Mouse (Mus musculus) CH12.LX (cell line): Measurements from ENCODE around the gene Cracr2a. TPM values are rescaled to one million over a fixed set of nuclear protein-coding genes. Genes with fewer than 3 reads are reported as not detected.

ENCODE experiments used
- DNase-seq: peaks from one replicate; pipeline ENCODE4 v3.0.0-alpha.2; 2013; ENCODE audit errors: extremely low read depth
- H3K27ac ChIP-seq: 2 replicates; pipeline ENCODE4 v1.5.1; 2012; ENCODE audit warnings: low read depth, mild to moderate bottlenecking, control low read depth, moderate library complexity; ENCODE audit not compliant: insufficient read depth
- H3K27me3 ChIP-seq: replicated peaks from 2 replicates; pipeline ENCODE3; 2012; ENCODE audit warnings: inconsistent platforms
- H3K36me3 ChIP-seq, 2 experiments: replicated peaks in 1 of 2; 2 replicates each; pipeline versions ENCODE3 to v1.6.1; 2012; ENCODE audit warnings: inconsistent platforms in 1 of 2, low read length in 1 of 2, mild to moderate bottlenecking in 1 of 2, mixed read lengths in 1 of 2, moderate library complexity in 1 of 2; ENCODE audit not compliant: control insufficient read depth in 1 of 2, insufficient read depth in 1 of 2
- H3K4me1 ChIP-seq, 2 experiments: 2 replicates each; pipeline ENCODE4 v1.6.1; 2012; ENCODE audit warnings: inconsistent platforms in 1 of 2, moderate library complexity in 1 of 2; ENCODE audit not compliant: insufficient read depth in 2 of 2, control insufficient read depth in 1 of 2
- H3K4me2 ChIP-seq: 2 replicates; pipeline ENCODE4 v1.6.1; 2012; ENCODE audit warnings: low read depth, mild to moderate bottlenecking, control low read depth; ENCODE audit not compliant: poor library complexity, insufficient read depth, severe bottlenecking
- H3K4me3 ChIP-seq, 3 experiments: fragments of 150-350 bp in 1 of 3; sonication (generic) in 1 of 3; replicated peaks in 1 of 3; 2 replicates each; pipeline versions ENCODE3 to v1.5.1; 2011 to 2012; ENCODE audit warnings: low read depth in 2 of 3, low read length in 2 of 3, mild to moderate bottlenecking in 2 of 3, moderate library complexity in 2 of 3, control low read depth in 1 of 3, improper control_type of control experiment in 1 of 3, inconsistent platforms in 1 of 3, mixed read lengths in 1 of 3; ENCODE audit not compliant: poor library complexity in 1 of 3
- H3K79me2 ChIP-seq: replicated peaks from 2 replicates; pipeline ENCODE4 v1.6.1; 2012; ENCODE audit warnings: mild to moderate bottlenecking, moderate library complexity; ENCODE audit not compliant: control insufficient read depth, poor library complexity, insufficient read depth, severe bottlenecking; ENCODE audit errors: extremely low read depth
- H3K9ac ChIP-seq: 2 replicates; pipeline ENCODE4 v1.6.1; 2012; ENCODE audit warnings: low read depth, mild to moderate bottlenecking, control low read depth, moderate library complexity; ENCODE audit not compliant: insufficient read depth
- H3K9me3 ChIP-seq: replicated peaks from 2 replicates; pipeline ENCODE3; 2012; ENCODE audit warnings: low read length, inconsistent platforms, mixed read lengths
- BHLHE40 ChIP-seq: IDR thresholded peaks from 2 replicates; pipeline ENCODE4 v1.6.1; 2011; ENCODE audit warnings: mild to moderate bottlenecking, low read depth, low read length, improper control_type of control experiment
- CHD1 ChIP-seq: IDR thresholded peaks from 2 replicates; pipeline ENCODE4 v1.6.1; 2012; ENCODE audit warnings: low read depth, low read length, improper control_type of control experiment, inconsistent platforms
- CTCF ChIP-seq, 2 experiments: IDR thresholded peaks in 1 of 2; conservative IDR thresholded peaks in 1 of 2; 2 replicates each; pipeline ENCODE4 v1.5.1; 2011 to 2012; ENCODE audit warnings: low read depth in 2 of 2, low read length in 2 of 2, improper control_type of control experiment in 1 of 2, inconsistent platforms in 1 of 2, mild to moderate bottlenecking in 1 of 2, moderate library complexity in 1 of 2
- ELF1 ChIP-seq: IDR thresholded peaks from 2 replicates; pipeline ENCODE4 v1.6.1; 2014; ENCODE audit warnings: low read depth, mild to moderate bottlenecking, inconsistent platforms, low read length, improper control_type of control experiment
- ETS1 ChIP-seq: conservative IDR thresholded peaks from 2 replicates; pipeline ENCODE4 v1.6.1; 2012; ENCODE audit warnings: low read depth, mild to moderate bottlenecking, inconsistent platforms, low read length, improper control_type of control experiment, moderate library complexity
- GABPA ChIP-seq: IDR thresholded peaks from 2 replicates; pipeline ENCODE4 v1.6.1; 2012; ENCODE audit warnings: low read depth, low read length, improper control_type of control experiment, inconsistent platforms; ENCODE audit not compliant: insufficient replicate concordance
- IRF4 ChIP-seq: IDR thresholded peaks from 2 replicates; pipeline ENCODE4 v1.6.1; 2014; ENCODE audit warnings: low read depth, mild to moderate bottlenecking, inconsistent platforms, low read length, improper control_type of control experiment
- JUN ChIP-seq: IDR thresholded peaks from 2 replicates; pipeline ENCODE4 v1.6.1; 2011; ENCODE audit warnings: low read depth, mild to moderate bottlenecking, low read length, improper control_type of control experiment, moderate library complexity; ENCODE audit not compliant: insufficient read depth
- JUND ChIP-seq: conservative IDR thresholded peaks from 2 replicates; pipeline ENCODE4 v1.6.1; 2011; ENCODE audit warnings: low read depth, low read length, improper control_type of control experiment
- KAT2A ChIP-seq: IDR thresholded peaks from 2 replicates; pipeline ENCODE4 v1.6.1; 2012; ENCODE audit warnings: low read length, improper control_type of control experiment, inconsistent platforms; ENCODE audit not compliant: insufficient replicate concordance
- MAFK ChIP-seq: IDR thresholded peaks from 2 replicates; pipeline ENCODE4 v1.6.1; 2011; ENCODE audit warnings: low read length, improper control_type of control experiment; ENCODE audit not compliant: insufficient replicate concordance
- MAX ChIP-seq: IDR thresholded peaks from 2 replicates; pipeline ENCODE4 v1.6.1; 2011; ENCODE audit warnings: low read length, improper control_type of control experiment
- MAZ ChIP-seq: IDR thresholded peaks from 2 replicates; pipeline ENCODE4 v1.6.1; 2012; ENCODE audit warnings: low read depth, mild to moderate bottlenecking, inconsistent platforms, low read length, improper control_type of control experiment, moderate library complexity
- MEF2A ChIP-seq: IDR thresholded peaks from 2 replicates; pipeline ENCODE4 v1.6.1; 2014; ENCODE audit warnings: low read depth, mild to moderate bottlenecking, inconsistent platforms, low read length, improper control_type of control experiment, borderline replicate concordance
- MXI1 ChIP-seq: IDR thresholded peaks from 2 replicates; pipeline ENCODE4 v1.6.1; 2011; ENCODE audit warnings: mild to moderate bottlenecking, low read depth, low read length, improper control_type of control experiment
- NELFE ChIP-seq: IDR thresholded peaks from 2 replicates; pipeline ENCODE4 v1.6.1; 2011; ENCODE audit warnings: low read depth, low read length, improper control_type of control experiment
- PAX5 ChIP-seq: IDR thresholded peaks from 2 replicates; pipeline ENCODE4 v1.6.1; 2012; ENCODE audit warnings: low read length, inconsistent platforms, mixed read lengths
- POLR2A ChIP-seq: IDR thresholded peaks from 2 replicates; pipeline ENCODE4 v1.6.1; 2011; ENCODE audit warnings: low read depth, mild to moderate bottlenecking, improper control_type of control experiment, low read length
- POLR2AphosphoS2 ChIP-seq: IDR thresholded peaks from 2 replicates; pipeline ENCODE4 v1.6.1; 2011; ENCODE audit warnings: low read depth, low read length, improper control_type of control experiment
- RAD21 ChIP-seq: IDR thresholded peaks from 2 replicates; pipeline ENCODE4 v1.6.1; 2011; ENCODE audit warnings: low read depth, mild to moderate bottlenecking, low read length, improper control_type of control experiment, moderate library complexity
- SIN3A ChIP-seq: IDR thresholded peaks from 2 replicates; pipeline ENCODE4 v1.6.1; 2012; ENCODE audit warnings: low read length, improper control_type of control experiment, inconsistent platforms
- SMC3 ChIP-seq: IDR thresholded peaks from 2 replicates; pipeline ENCODE4 v1.6.1; 2011; ENCODE audit warnings: low read depth, low read length, improper control_type of control experiment
- UBTF ChIP-seq: IDR thresholded peaks from 2 replicates; pipeline ENCODE4 v1.6.1; 2012; ENCODE audit warnings: low read depth, mild to moderate bottlenecking, inconsistent platforms, low read length, improper control_type of control experiment, moderate library complexity
- USF1 ChIP-seq: IDR thresholded peaks from 2 replicates; pipeline ENCODE4 v1.6.1; 2014; ENCODE audit warnings: low read depth, mild to moderate bottlenecking, inconsistent platforms, low read length, improper control_type of control experiment
- USF2 ChIP-seq: conservative IDR thresholded peaks from 2 replicates; pipeline ENCODE4 v1.6.1; 2011; ENCODE audit warnings: low read depth, low read length, improper control_type of control experiment
- ZKSCAN1 ChIP-seq: IDR thresholded peaks from 2 replicates; pipeline ENCODE4 v1.6.1; 2012; ENCODE audit warnings: low read depth, inconsistent platforms, low read length, improper control_type of control experiment, borderline replicate concordance
- ZMIZ1 ChIP-seq: IDR thresholded peaks from 2 replicates; pipeline ENCODE4 v1.6.1; 2012; ENCODE audit warnings: low read depth, mild to moderate bottlenecking, inconsistent platforms, low read length, improper control_type of control experiment
- dilution Hi-C: fragments of 300-500 bp; cut with MboI; formaldehyde crosslinking; loops from 2 replicates; pipeline ENCODE4 v1.14.3; 2020; ENCODE audit warnings: low sequenced_read_pairs; ENCODE audit not compliant: extremely low pct_unique_long_range_greater_than_20kb, extremely low pct_ligation_motif_present
- in situ Hi-C: fragments of 300-500 bp; cut with MboI; formaldehyde crosslinking; loops from 3 replicates; pipeline ENCODE4 v1.14.3; 2019; ENCODE audit warnings: low sequenced_read_pairs, low pct_ligation_motif_present, low pct_unique_long_range_greater_than_20kb, mixed read lengths
- polyA plus RNA-seq: library from polyadenylated mRNA; unstranded; fragments of >175 nt; gene quantifications from 2 replicates; pipeline ENCODE4 v1.2.1, GENCODE M21; 2012; ENCODE audit warnings: low read depth; ENCODE audit not compliant: insufficient read length
- total RNA-seq, 2 experiments: library from RNA; depleted of rRNA; stranded (reverse); fragments of 300-350 nt in 1 of 2; fragments of >200 nt in 1 of 2; gene quantifications; 2 replicates each; pipeline ENCODE4 v1.2.3; 2012 to 2014

Cracr2a gene
- total and polyA plus RNA-seq, 3 experiments: 1.2 to 1.6 (median 1.5) TPM

GRCm38 (mm10) chr6:127678320-127678719, 117.2 kb downstream of the Cracr2a start:
- Histone ChIP-seq H3K27ac (no peak overlapping the region), H3K9me3 (no peaks in the 10 kb centered on the region), H3K4me3 (no peak overlapping the region), H3K4me1 (peaks cover 0 to 13% of the 10 kb centered on the region in 2 experiments; a peak in 2 of 4 replicates), H3K9ac (no peak overlapping the region), H3K27me3 (peaks cover 37% of the 10 kb centered on the region), H3K36me3 (no peaks in the 10 kb centered on the region), H3K79me2 (no peaks in the 10 kb centered on the region), H3K4me2 (no peak overlapping the region)
- no peak for DNase-seq
- dilution Hi-C loops: no loop called here
- in situ Hi-C loops: no loop called here
- TF ChIP-seq MAZ: no peak
- no peak for TF ChIP-seq POLR2A
- TF ChIP-seq PAX5: no peak
- TF ChIP-seq SMC3: no peak
- no peak for TF ChIP-seq BHLHE40
- TF ChIP-seq MXI1: no peak
- TF ChIP-seq GABPA: no peak
- TF ChIP-seq MAFK: no peak
- TF ChIP-seq POLR2AphosphoS2: no peak
- no peak for TF ChIP-seq KAT2A
- no peak for TF ChIP-seq USF1
- TF ChIP-seq SIN3A: no peak
- TF ChIP-seq JUN: no peak
- no peak for TF ChIP-seq USF2

DNA sequence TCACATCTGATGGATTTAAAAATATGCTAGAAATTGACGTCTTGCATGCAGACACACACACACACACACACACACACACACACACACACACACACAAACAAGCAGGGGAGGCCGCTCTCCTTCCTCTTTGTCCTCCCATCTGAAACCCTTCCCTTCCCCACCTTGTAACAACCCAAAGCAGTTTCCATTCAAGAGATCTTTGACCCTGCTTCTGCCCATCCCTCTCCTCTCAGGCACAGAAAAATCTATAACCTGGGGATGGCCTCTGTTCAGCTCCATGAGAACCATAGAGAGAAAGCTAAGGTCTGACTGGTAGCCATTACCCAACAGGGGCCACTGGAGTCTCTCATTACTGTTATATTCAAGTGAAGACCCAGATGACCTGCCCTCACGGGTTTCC, 117.9 kb downstream of the Cracr2a start:
- dilution Hi-C loops (no loop called here), in situ Hi-C loops (no loop called here)
- H3K9me3 ChIP-seq: no peaks in the 10 kb centered on the region
- H3K27me3 ChIP-seq: peaks cover 43% of the 10 kb centered on the region
- H3K27ac ChIP-seq: no peak overlapping the region
- no peak overlapping the region for H3K4me3 ChIP-seq
- H3K36me3 ChIP-seq: no peaks in the 10 kb centered on the region
- no peaks in the 10 kb centered on the region for H3K79me2 ChIP-seq
- peaks cover 0 to 13% of the 10 kb centered on the region in 2 experiments; a peak in 2 of 4 replicates for H3K4me1 ChIP-seq
- DNase-seq: no peak
- no peak overlapping the region for H3K9ac ChIP-seq
- no peak for TF ChIP-seq CHD1
- no peak for TF ChIP-seq MAFK
- TF ChIP-seq, all 38 proteins: peak for 0
- no peak overlapping the region for H3K4me2 ChIP-seq

DNA sequence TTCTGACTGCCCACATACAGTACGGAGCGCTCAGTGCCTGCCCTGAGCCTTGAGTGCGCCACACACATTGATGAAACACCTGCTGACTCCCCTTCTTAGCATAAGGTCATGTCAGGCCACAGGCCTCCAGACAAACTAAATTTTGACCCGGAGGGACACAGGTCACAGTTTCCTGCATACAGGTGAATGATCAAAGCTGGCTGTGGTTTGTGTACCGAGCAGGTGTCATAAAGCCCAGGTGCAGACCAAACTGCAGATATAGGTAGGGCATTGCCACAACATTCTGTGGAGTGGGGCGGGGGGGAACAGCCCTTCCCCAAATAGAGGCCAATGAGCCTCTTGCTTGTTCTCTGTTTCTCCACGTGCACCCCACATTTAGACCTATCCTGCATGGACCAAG, 119.6 kb downstream of the Cracr2a start:
- in situ Hi-C loops: no loop called here
- dilution Hi-C loops: no loop called here

More for the DNA sequence above, 119.6 kb downstream of the Cracr2a start:
- no peak for DNase-seq
- no peaks in the 10 kb centered on the region for H3K79me2 ChIP-seq
- H3K27me3 ChIP-seq: peaks cover 53% of the 10 kb centered on the region
- no peak overlapping the region for H3K9ac ChIP-seq
- no peak overlapping the region for H3K4me3 ChIP-seq
- no peak overlapping the region for H3K4me2 ChIP-seq
- no peak overlapping the region for H3K27ac ChIP-seq
- H3K4me1 ChIP-seq: peaks cover 0 to 13% of the 10 kb centered on the region in 2 experiments; a peak in 2 of 4 replicates
- no peaks in the 10 kb centered on the region for H3K9me3 ChIP-seq
- TF ChIP-seq MAFK (no peak), MEF2A (no peak), ELF1 (no peak), CTCF (conservative IDR thresholded peaks at IDR 0.05 in 1 of 2, IDR thresholded peaks at IDR 0.05 in 1 of 2; ENCODE audit: low read depth in 2 of 2, low read length in 2 of 2) (no peak), JUND (no peak), ETS1 (no peak), ZKSCAN1 (no peak), MAX (no peak), BHLHE40 (no peak), MAZ (no peak), CHD1 (no peak), KAT2A (no peak), JUN (no peak), UBTF (no peak), ZMIZ1 (no peak), SMC3 (no peak), RAD21 (no peak), NELFE (no peak), IRF4 (no peak)
- TF ChIP-seq, all 38 proteins: peak for 0
- H3K36me3 ChIP-seq: no peaks in the 10 kb centered on the region
